Mouse (Mus musculus) limb, embryonic 10.5 days (tissue): Measurements from ENCODE around the gene Cd28. TPM values are rescaled to one million over a fixed set of nuclear protein-coding genes. Genes with fewer than 3 reads are reported as not detected.

Source experiments
- DNase-seq: peaks from one replicate; pipeline ENCODE4 v3.0.0-alpha.2; 2017; ENCODE audit warnings: low spot score
- H3K27ac ChIP-seq: fragments of 300-500 bp; sonication (generic); 2 replicates; pipeline ENCODE4 v1.5.1; 2016; ENCODE audit warnings: mild to moderate bottlenecking
- H3K27me3 ChIP-seq: fragments of 300-500 bp; sonication (generic); 2 replicates; pipeline ENCODE4 v1.6.1; 2016; ENCODE audit warnings: low read depth, mild to moderate bottlenecking; ENCODE audit not compliant: poor library complexity, severe bottlenecking
- H3K36me3 ChIP-seq: fragments of 300-500 bp; sonication (generic); 2 replicates; pipeline ENCODE4 v1.6.1; 2016; ENCODE audit warnings: mild to moderate bottlenecking, moderate library complexity
- H3K4me1 ChIP-seq: fragments of 300-500 bp; sonication (generic); 2 replicates; pipeline ENCODE4 v1.6.1; 2016
- H3K4me3 ChIP-seq: fragments of 300-500 bp; sonication (generic); 2 replicates; pipeline ENCODE4 v1.5.1; 2016; ENCODE audit warnings: mild to moderate bottlenecking, moderate library complexity
- H3K9me3 ChIP-seq: fragments of 300-500 bp; sonication (generic); replicated peaks from 2 replicates; pipeline ENCODE4 v1.6.1; 2016; ENCODE audit warnings: mild to moderate bottlenecking
- WGBS: fragments of 180-500 bp; shearing (Covaris S2); methylation state at CpG from one replicate; pipeline ENCODE4 v1.1.7; 2016; 5-methylcytosine and 5-hydroxymethylcytosine counted together
- polyA plus RNA-seq: library from polyadenylated mRNA; unstranded; fragments of >200 nt; fragmentation: Nextera tagmentation; extraction: Ambion mirVana; gene quantifications from 2 replicates; pipeline ENCODE4 v1.2.1, GENCODE M21; 2016

Gene Cd28
- polyA plus RNA-seq, 1 experiment from 2014 or later = 0.09 TPM

- Histone ChIP-seq H3K4me3 (no peak overlapping the region), H3K4me1 (peaks cover 10% of the 10 kb centered on the region), H3K36me3 (no peaks in the 10 kb centered on the region), H3K27ac (no peak overlapping the region), H3K9me3 (no peaks in the 10 kb centered on the region), H3K27me3 (no peaks in the 10 kb centered on the region)
- DNase-seq = no peak
- WGBS = 51% methylated on average over 12 of the region's 12 CpGs
Measured at GRCm38 (mm10) chr1:60735072-60735907, 18.7 kb downstream of the Cd28 start.

DNA sequence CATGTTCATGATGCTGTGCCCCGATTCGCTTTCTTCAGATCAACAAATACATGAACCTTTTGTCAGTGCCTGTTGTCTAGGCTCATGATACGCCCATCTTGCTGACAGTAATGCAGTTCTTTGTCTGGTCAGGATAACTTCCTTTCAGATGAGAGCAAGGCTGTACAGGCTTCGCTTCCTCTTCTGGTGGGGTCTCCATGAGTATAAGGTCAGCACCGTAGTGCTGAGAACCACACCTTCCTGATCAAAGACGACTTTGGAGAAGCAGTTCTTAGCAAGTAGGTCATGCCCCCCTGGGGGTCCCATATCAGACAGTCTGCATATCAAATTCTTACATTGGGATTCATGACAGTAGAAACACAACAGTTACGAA lies 19.3 kb downstream of the Cd28 start:
- H3K27me3 ChIP-seq = no peaks in the 10 kb centered on the region
- no peak overlapping the region for H3K27ac ChIP-seq
- H3K36me3 ChIP-seq = no peaks in the 10 kb centered on the region
- no peak for DNase-seq
- H3K9me3 ChIP-seq = no peaks in the 10 kb centered on the region
- peaks cover 10% of the 10 kb centered on the region for H3K4me1 ChIP-seq
- H3K4me3 ChIP-seq = no peak overlapping the region
- WGBS = 82% methylated on average over 7 of the region's 7 CpGs

GRCm38 (mm10) chr1:60744266-60744665 lies 27.7 kb downstream of the Cd28 start:
- 80% methylated on average over 1 of the region's 1 CpGs for WGBS
- no peaks in the 10 kb centered on the region for H3K9me3 ChIP-seq
- no peak overlapping the region for H3K4me3 ChIP-seq

DNA sequence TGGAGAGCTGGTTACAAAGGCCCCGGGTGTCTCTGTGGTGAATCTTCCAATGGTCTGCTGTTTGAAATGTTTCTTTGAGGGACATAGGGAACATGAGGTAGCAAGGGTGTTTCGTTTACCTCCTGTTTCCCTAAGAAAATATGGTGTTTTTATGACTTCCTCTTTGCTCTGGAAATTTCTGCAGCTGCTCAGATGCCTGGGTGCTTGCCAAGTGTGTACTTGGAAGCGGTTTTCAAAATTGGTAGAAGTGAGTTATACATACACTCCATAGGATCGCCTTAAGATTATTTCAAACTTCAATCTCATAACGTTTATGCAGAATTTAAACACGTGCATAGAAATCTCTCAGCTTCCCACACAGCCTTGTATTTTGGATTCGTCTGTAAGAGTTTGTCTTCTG lies 29.1 kb downstream of the Cd28 start:
- Histone ChIP-seq H3K36me3 (no peaks in the 10 kb centered on the region), H3K9me3 (no peaks in the 10 kb centered on the region), H3K4me1 (no peaks in the 10 kb centered on the region), H3K27ac (no peak overlapping the region), H3K4me3 (no peak overlapping the region), H3K27me3 (no peaks in the 10 kb centered on the region)
- WGBS = 84% methylated on average over 7 of the region's 7 CpGs
- DNase-seq = no peak

More at GRCm38 (mm10) chr1:60744266-60744665, 27.7 kb downstream of the Cd28 start:
- Histone ChIP-seq H3K4me1 (no peaks in the 10 kb centered on the region), H3K36me3 (no peaks in the 10 kb centered on the region), H3K27ac (no peak overlapping the region), H3K27me3 (no peaks in the 10 kb centered on the region)
- DNase-seq = no peak

DNA sequence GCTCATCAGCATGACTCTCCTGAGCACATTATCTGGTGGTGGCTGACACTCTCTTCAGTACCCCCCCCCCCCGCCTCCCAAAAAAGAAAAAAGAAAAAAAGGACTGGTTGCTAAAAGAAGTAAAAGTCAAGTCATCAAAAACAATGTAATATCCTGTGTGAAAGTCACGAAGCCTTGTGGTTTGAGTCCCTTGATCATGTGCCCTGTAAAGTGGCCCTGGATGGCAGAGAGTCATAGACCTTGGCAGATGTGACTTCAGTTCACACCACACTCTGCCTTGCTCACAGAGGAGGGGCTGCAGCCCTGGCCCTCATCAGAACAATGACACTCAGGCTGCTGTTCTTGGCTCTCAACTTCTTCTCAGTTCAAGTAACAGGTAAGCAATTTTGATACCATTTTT lies 29.6 kb downstream of the Cd28 start:
- Histone ChIP-seq H3K36me3 (no peaks in the 10 kb centered on the region), H3K9me3 (no peaks in the 10 kb centered on the region), H3K27me3 (no peaks in the 10 kb centered on the region), H3K4me3 (no peak overlapping the region), H3K4me1 (no peaks in the 10 kb centered on the region), H3K27ac (no peak overlapping the region)
- no peak for DNase-seq
- 69% methylated on average over 2 of the region's 2 CpGs for WGBS

DNA sequence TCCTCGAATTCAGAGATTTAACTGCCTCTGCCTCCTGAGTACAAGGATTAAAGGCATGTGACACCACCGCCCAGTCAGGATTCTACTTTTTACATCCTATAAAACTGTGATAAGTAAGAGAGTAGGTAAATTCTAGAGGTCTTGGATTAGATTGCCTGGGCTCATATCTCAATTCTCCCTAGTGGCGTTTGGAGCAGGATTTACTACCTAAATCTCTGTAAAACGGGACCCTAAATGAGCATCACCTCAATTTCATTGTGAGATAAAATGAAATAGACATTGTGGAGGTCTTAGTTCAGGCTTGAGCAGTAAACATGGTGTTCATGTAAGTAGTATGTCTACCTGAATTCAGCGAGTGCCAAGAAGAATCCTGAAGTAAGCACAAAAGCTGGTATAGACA lies 30.3 kb downstream of the Cd28 start:
- no peak overlapping the region for H3K27ac ChIP-seq
- no peaks in the 10 kb centered on the region for H3K9me3 ChIP-seq
- H3K4me3 ChIP-seq = no peak overlapping the region
- no peaks in the 10 kb centered on the region for H3K27me3 ChIP-seq
- H3K4me1 ChIP-seq = no peaks in the 10 kb centered on the region
- H3K36me3 ChIP-seq = no peaks in the 10 kb centered on the region
- WGBS = 88% methylated on average over 5 of the region's 5 CpGs
- DNase-seq = no peak

GRCm38 (mm10) chr1:60748286-60748685 lies 31.7 kb downstream of the Cd28 start:
- no peak for DNase-seq
- WGBS = 91% methylated on average over 1 of the region's 1 CpGs

GRCm38 (mm10) chr1:60748936-60749335 lies 32.3 kb downstream of the Cd28 start:
- no peaks in the 10 kb centered on the region for H3K9me3 ChIP-seq
- H3K4me3 ChIP-seq = no peak overlapping the region
- no peak overlapping the region for H3K27ac ChIP-seq
- WGBS = 92% methylated on average over 4 of the region's 4 CpGs
- H3K36me3 ChIP-seq = no peaks in the 10 kb centered on the region
- no peaks in the 10 kb centered on the region for H3K4me1 ChIP-seq
- H3K27me3 ChIP-seq = no peaks in the 10 kb centered on the region
- DNase-seq = no peak

More at GRCm38 (mm10) chr1:60748286-60748685, 31.7 kb downstream of the Cd28 start:
- Histone ChIP-seq H3K27me3 (no peaks in the 10 kb centered on the region), H3K27ac (no peak overlapping the region), H3K4me3 (no peak overlapping the region), H3K36me3 (no peaks in the 10 kb centered on the region), H3K9me3 (no peaks in the 10 kb centered on the region), H3K4me1 (no peaks in the 10 kb centered on the region)

DNA sequence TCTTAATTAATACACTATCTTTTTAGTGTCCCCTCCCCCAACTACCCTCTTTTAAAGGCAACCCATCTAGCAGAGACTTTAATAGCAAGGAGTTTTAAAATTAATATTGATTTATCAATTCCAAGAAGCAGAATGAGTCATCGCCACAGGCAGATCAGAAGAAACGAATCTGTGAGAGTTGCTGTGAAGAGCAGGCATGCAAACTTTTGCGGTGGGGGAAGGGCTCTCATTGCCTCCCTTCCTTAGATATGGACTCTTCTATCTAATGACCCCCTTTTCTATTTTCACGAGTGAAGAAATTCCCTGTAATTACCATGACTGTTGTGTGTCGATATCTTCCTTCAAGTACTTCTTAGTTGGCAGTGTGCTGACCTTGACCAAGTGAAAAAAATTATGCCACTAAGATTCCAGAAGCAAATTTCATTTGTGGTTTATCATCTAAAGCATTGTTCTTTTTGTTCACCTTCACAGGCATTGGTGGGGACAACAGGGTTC lies 32.8 kb downstream of the Cd28 start:
- DNase-seq = no peak
- 84% methylated on average over 5 of the region's 5 CpGs for WGBS
- no peaks in the 10 kb centered on the region for H3K36me3 ChIP-seq
- no peak overlapping the region for H3K27ac ChIP-seq
- H3K4me3 ChIP-seq = no peak overlapping the region
- no peaks in the 10 kb centered on the region for H3K27me3 ChIP-seq
- H3K9me3 ChIP-seq = no peaks in the 10 kb centered on the region
- no peaks in the 10 kb centered on the region for H3K4me1 ChIP-seq

GRCm38 (mm10) chr1:60750201-60750765 lies 33.7 kb downstream of the Cd28 start:
- 88% methylated on average over 6 of the region's 6 CpGs for WGBS
- no peak for DNase-seq
- Histone ChIP-seq H3K27me3 (no peaks in the 10 kb centered on the region), H3K4me1 (no peaks in the 10 kb centered on the region), H3K4me3 (no peak overlapping the region), H3K9me3 (no peaks in the 10 kb centered on the region), H3K27ac (no peak overlapping the region), H3K36me3 (no peaks in the 10 kb centered on the region)

GRCm38 (mm10) chr1:60751011-60751410 lies 34.4 kb downstream of the Cd28 start:
- Histone ChIP-seq H3K4me3 (no peak overlapping the region), H3K9me3 (no peaks in the 10 kb centered on the region), H3K36me3 (no peaks in the 10 kb centered on the region), H3K27me3 (no peaks in the 10 kb centered on the region), H3K4me1 (no peaks in the 10 kb centered on the region), H3K27ac (no peak overlapping the region)
- no peak for DNase-seq
- WGBS = 90% methylated on average over 4 of the region's 4 CpGs

GRCm38 (mm10) chr1:60752986-60753385 lies 36.4 kb downstream of the Cd28 start:
- H3K36me3 ChIP-seq = no peaks in the 10 kb centered on the region
- H3K4me1 ChIP-seq = no peaks in the 10 kb centered on the region

DNA sequence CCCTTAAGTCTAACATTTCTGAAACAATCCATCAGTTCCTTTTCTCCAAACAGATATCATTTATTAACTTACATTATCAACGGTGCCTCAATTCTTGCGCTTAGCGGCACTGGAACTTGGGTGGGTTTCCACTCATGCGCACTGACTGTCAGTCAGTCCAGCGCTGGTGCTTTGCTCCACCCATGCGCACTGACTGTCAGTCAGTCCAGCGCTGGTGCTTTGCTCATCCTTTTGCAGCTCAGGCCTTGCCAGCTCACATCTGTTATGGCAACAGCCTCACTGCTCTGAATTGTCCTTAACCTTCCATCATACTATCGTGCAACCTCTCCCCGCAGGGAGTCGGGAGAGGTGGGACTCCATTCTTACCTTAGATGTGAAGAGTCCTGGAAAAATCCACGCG lies 37.4 kb downstream of the Cd28 start:
- Histone ChIP-seq H3K36me3 (no peaks in the 10 kb centered on the region), H3K9me3 (no peaks in the 10 kb centered on the region), H3K27me3 (no peaks in the 10 kb centered on the region), H3K4me3 (no peak overlapping the region), H3K4me1 (no peaks in the 10 kb centered on the region), H3K27ac (no peak overlapping the region)
- 94% methylated on average over 12 of the region's 12 CpGs for WGBS
- DNase-seq = no peak

More at GRCm38 (mm10) chr1:60752986-60753385, 36.4 kb downstream of the Cd28 start:
- DNase-seq = no peak
- 91% methylated on average over 1 of the region's 1 CpGs for WGBS
- H3K4me3 ChIP-seq = no peak overlapping the region
- H3K27ac ChIP-seq = no peak overlapping the region
- no peaks in the 10 kb centered on the region for H3K9me3 ChIP-seq
- H3K27me3 ChIP-seq = no peaks in the 10 kb centered on the region
